Mouse (Mus musculus) lung, postnatal 36 days (tissue): ENCODE measurements at regions not wholly inside any gene's neighbourhood (a gene's known extent, or its start where the extent isn't known, plus 50 kb on each side); places are given as distances from the start of the nearest gene placed in this dataset.

ENCODE experiments used
- DNase-seq: peaks from one replicate; pipeline ENCODE4 v3.0.0; 2022; ENCODE audit warnings: mixed read lengths

GRCm38 (mm10) chrX:158451792-158452191, 408.7 kb upstream of the Cnksr2 start:
- DNase-seq, result no peak

GRCm38 (mm10) chrX:158423554-158424258, 380.6 kb upstream of the Cnksr2 start:
- peak; percentile 20 for DNase-seq

- no peak for DNase-seq
Observed at GRCm38 (mm10) chrX:158394184-158394894, 351.2 kb upstream of the Cnksr2 start.

GRCm38 (mm10) chrX:158375791-158376190, 332.7 kb upstream of the Cnksr2 start:
- DNase-seq, result peak; percentile 26

- DNase-seq, result no peak
Observed at GRCm38 (mm10) chrX:158373219-158373618, 330.1 kb upstream of the Cnksr2 start.
